Mouse (Mus musculus) ES-E14 (cell line): ENCODE data around the gene Dnmbp. TPM values are rescaled to one million over a fixed set of nuclear protein-coding genes. Genes with fewer than 3 reads are reported as not detected.

Experiments
- DNase-seq: peaks from one replicate; pipeline ENCODE4 v3.0.0-alpha.2; 2013; ENCODE audit warnings: low read depth, low spot score
- H3K27ac ChIP-seq: 2 replicates; pipeline ENCODE4 v1.5.1; 2012; ENCODE audit warnings: low read depth, mild to moderate bottlenecking, low read length, moderate library complexity, mixed read lengths; ENCODE audit not compliant: poor library complexity, insufficient read depth, severe bottlenecking
- H3K36me3 ChIP-seq: 2 replicates; pipeline ENCODE4 v1.6.1; 2012; ENCODE audit warnings: mild to moderate bottlenecking, low read length, moderate library complexity, mixed read lengths; ENCODE audit not compliant: control insufficient read depth, poor library complexity, insufficient read depth, severe bottlenecking
- H3K4me1 ChIP-seq, 2 experiments: fragments of 150-350 bp in 1 of 2; sonication (generic) in 1 of 2; 2 replicates each; pipeline ENCODE4 v1.6.1; 2012; ENCODE audit warnings: low read length in 2 of 2, mild to moderate bottlenecking in 1 of 2, mixed read lengths in 1 of 2; ENCODE audit not compliant: control insufficient read depth in 2 of 2, insufficient read depth in 2 of 2, poor library complexity in 1 of 2
- H3K4me3 ChIP-seq, 2 experiments: fragments of 150-350 bp in 1 of 2; sonication (generic) in 1 of 2; 2 replicates each; pipeline ENCODE4 v1.5.1; 2012; ENCODE audit warnings: low read length in 2 of 2, low read depth in 1 of 2, mild to moderate bottlenecking in 1 of 2, mixed read lengths in 1 of 2; ENCODE audit not compliant: insufficient read depth in 1 of 2, poor library complexity in 1 of 2, severe bottlenecking in 1 of 2
- H3K9ac ChIP-seq: 2 replicates; pipeline ENCODE4 v1.6.1; 2012; ENCODE audit warnings: low read depth, mild to moderate bottlenecking, low read length, mixed read lengths; ENCODE audit not compliant: poor library complexity, insufficient read depth, severe bottlenecking
- H3K9me3 ChIP-seq: fragments of 150-350 bp; sonication (generic); 2 replicates; pipeline ENCODE4 v1.6.1; 2012; ENCODE audit warnings: low read depth, mild to moderate bottlenecking, low read length; ENCODE audit not compliant: control insufficient read depth, insufficient read depth
- CHD2 ChIP-seq: IDR thresholded peaks from 2 replicates; pipeline ENCODE4 v1.6.1; 2014; ENCODE audit warnings: mild to moderate bottlenecking, low read depth, low read length, inconsistent platforms
- HCFC1 ChIP-seq: IDR thresholded peaks from 2 replicates; pipeline ENCODE4 v1.6.1; 2012; ENCODE audit warnings: low read length, inconsistent platforms, borderline replicate concordance; ENCODE audit not compliant: insufficient read depth
- MAFK ChIP-seq: IDR thresholded peaks from 2 replicates; pipeline ENCODE4 v1.6.1; 2014; ENCODE audit warnings: mild to moderate bottlenecking, low read depth, low read length, inconsistent platforms; ENCODE audit not compliant: insufficient read depth
- ZC3H11A ChIP-seq: IDR thresholded peaks from 2 replicates; pipeline ENCODE4 v1.6.1; 2012; ENCODE audit warnings: low read depth, mild to moderate bottlenecking, inconsistent platforms, low read length, borderline replicate concordance
- ZNF384 ChIP-seq: IDR thresholded peaks from 2 replicates; pipeline ENCODE4 v1.6.1; 2012; ENCODE audit warnings: low read depth, low read length, inconsistent platforms
- in situ Hi-C, 2 experiments: fragments of 600-800 bp; cut with MboI; formaldehyde crosslinking; loops; one replicate each; pipeline ENCODE4 v1.15.1; 2025; ENCODE audit warnings: low sequenced_read_pairs in 2 of 2, inconsistent platforms in 1 of 2; ENCODE audit not compliant: unreplicated experiment in 2 of 2
- total RNA-seq: library from RNA; depleted of rRNA; stranded (reverse); fragments of 300-350 nt; gene quantifications from 2 replicates; pipeline ENCODE4 v1.2.3, GENCODE M21; 2012

The Dnmbp gene
- total RNA-seq, 1 experiment, result 11.5 TPM

- no peaks in the 10 kb centered on the region for H3K9me3 ChIP-seq
- no peak overlapping the region; a peak in 1 of 4 replicates for H3K4me3 ChIP-seq
- no peaks in the 10 kb centered on the region for H3K36me3 ChIP-seq
- DNase-seq, result no peak
- in situ Hi-C loops, result no loop called here
- TF ChIP-seq CHD2 (no peak), HCFC1 (no peak), ZC3H11A (no peak), ZNF384 (no peak)
- peaks cover 12 to 28% of the 10 kb centered on the region in 2 experiments for H3K4me1 ChIP-seq
- no peak overlapping the region for H3K9ac ChIP-seq
- no peak overlapping the region for H3K27ac ChIP-seq
These were observed 43.5 kb downstream of the Dnmbp start for GRCm38 (mm10) chr19:43896441-43896840.

- peak overlapping the region; percentile 3; the same call in 1 of the 2 replicates for H3K27ac ChIP-seq
- H3K9me3 ChIP-seq, result no peaks in the 10 kb centered on the region
- in situ Hi-C loops, result no loop called here
- no peak for TF ChIP-seq ZNF384
- TF ChIP-seq MAFK, result no peak
- TF ChIP-seq ZC3H11A, result no peak
- TF ChIP-seq HCFC1, result no peak
- no peak for TF ChIP-seq CHD2
- no peak for DNase-seq
- no peak overlapping the region for H3K4me3 ChIP-seq
- no peaks in the 10 kb centered on the region for H3K36me3 ChIP-seq
- H3K4me1 ChIP-seq, result peaks cover 13 to 28% of the 10 kb centered on the region in 2 experiments
- H3K9ac ChIP-seq, result no peak overlapping the region
These were observed 44.0 kb downstream of the Dnmbp start for GRCm38 (mm10) chr19:43895951-43896350.

GRCm38 (mm10) chr19:43894821-43895220, 45.2 kb downstream of the Dnmbp start:
- H3K4me3 ChIP-seq, result 0 out of 4 replicates have a peak overlapping the region, but pooled peaks of 1 of the 2 experiments have one; percentile 18
- no peak overlapping the region for H3K9ac ChIP-seq
- no peaks in the 10 kb centered on the region for H3K9me3 ChIP-seq
- peaks cover 15 to 30% of the 10 kb centered on the region in 2 experiments for H3K4me1 ChIP-seq
- TF ChIP-seq CHD2 (no peak), MAFK (no peak), ZC3H11A (no peak)
- no peak overlapping the region for H3K27ac ChIP-seq
- H3K36me3 ChIP-seq, result no peaks in the 10 kb centered on the region
- in situ Hi-C loops, result no loop called here
- DNase-seq, result no peak

GRCm38 (mm10) chr19:43894070-43894469, 45.9 kb downstream of the Dnmbp start:
- DNase-seq, result peak; percentile 54
- H3K36me3 ChIP-seq, result no peaks in the 10 kb centered on the region
- H3K9ac ChIP-seq, result no peak overlapping the region
- no peak for TF ChIP-seq CHD2
- TF ChIP-seq ZNF384, result no peak
- no peak for TF ChIP-seq HCFC1
- no peak for TF ChIP-seq ZC3H11A
- TF ChIP-seq MAFK, result no peak
- in situ Hi-C loops, result no loop called here
- peaks cover 15 to 31% of the 10 kb centered on the region in 2 experiments for H3K4me1 ChIP-seq
- no peaks in the 10 kb centered on the region for H3K9me3 ChIP-seq
- H3K4me3 ChIP-seq, result peak overlapping the region in 1 of 2 experiments; percentile 51; a peak in 2 of 4 replicates
- H3K27ac ChIP-seq, result no peak overlapping the region

- peak overlapping the region; percentile 83 for H3K9ac ChIP-seq
- H3K36me3 ChIP-seq, result no peaks in the 10 kb centered on the region
- peak overlapping the region; percentile 49 to 66 for H3K4me3 ChIP-seq
- H3K9me3 ChIP-seq, result no peaks in the 10 kb centered on the region
- peaks cover 15 to 25% of the 10 kb centered on the region in 2 experiments for H3K4me1 ChIP-seq
- peak overlapping the region; percentile 87 for H3K27ac ChIP-seq
- DNase-seq, result no peak
- no peak for TF ChIP-seq HCFC1
- TF ChIP-seq ZC3H11A, result no peak
- no peak for TF ChIP-seq CHD2
- no peak for TF ChIP-seq MAFK
- no peak for TF ChIP-seq ZNF384
- in situ Hi-C loops, result no loop called here
These were observed 49.5 kb downstream of the Dnmbp start for GRCm38 (mm10) chr19:43890487-43890886.
